Comparison of ENCODE assay signal across 16 mouse cellular contexts in genomic region chr2:179951542-179952524, GRCm38 (mm10). TPM values are rescaled to one million over a fixed set of nuclear protein-coding genes. Genes with fewer than 3 reads are reported as not detected.
A peak's percentile ranks its signal among the peaks of the same experiment; 100 is the strongest.
DNase-seq lines count a peak whose midpoint lies in the region; ATAC-seq and TF ChIP-seq lines count a peak whose summit lies in the region.
"Had no signal": no experiment of that assay in that cellular context is flagged by ENCODE, and none has a peak within 500 bp of the region (broad histone marks: within the 10 kb centered on the region; RNA-seq: fewer than 3 reads in every experiment).

No protein-coding gene starts in this region.

- no peak overlapping the region for H3K4me2 ChIP-seq in lung, embryonic 16.5 days (ENCODE audit: low read depth, low read length)
- H3K4me2 ChIP-seq in stomach, postnatal 0 days (replicated peaks; ENCODE audit: low read depth) = no peak overlapping the region
- H3K4me2 ChIP-seq: hindbrain, embryonic 15.5 days; limb, embryonic 15.5 days; neural tube, embryonic 13.5 days had no signal

- peak; percentile 36 to 59 for DNase-seq in cerebellum, postnatal 14 days
- no peak for DNase-seq in cerebellum, adult 11-12 months
- no peak for DNase-seq in lung, postnatal 14 days
- peak; percentile 43 to 57 for DNase-seq in cerebellum, postnatal 25 days
- no peak for DNase-seq in stomach, postnatal 0 days (ENCODE audit: low spot score)
- DNase-seq in layer of hippocampus, adult 8-10 months (ENCODE audit: low spot score in 2 of 2) = no peak
- no peak for DNase-seq in gastrocnemius, postnatal 10 days
- DNase-seq: adrenal gland, postnatal 10 days; forebrain, postnatal 0 days; heart, postnatal 14 days; kidney, adult 8-10 months; right cerebral cortex, postnatal 25 days had no signal

- TF ChIP-seq CTCF in stomach, postnatal 0 days (IDR thresholded peaks at IDR 0.05; ENCODE audit: low read depth) = 0 out of 2 replicates have a peak, but pooled peaks have one; percentile 10

- WGBS in lung, embryonic 16.5 days = 52% methylated on average over 14 of the region's 14 CpGs
- 52% methylated on average over 14 of the region's 14 CpGs for WGBS in stomach, postnatal 0 days

- H3K36me3 ChIP-seq in lung, embryonic 16.5 days (ENCODE audit: control insufficient read depth, insufficient read depth, low read length) = no peaks in the 10 kb centered on the region
- H3K36me3 ChIP-seq in stomach, postnatal 0 days (ENCODE audit: control insufficient read depth, insufficient read depth, low read length) = no peaks in the 10 kb centered on the region
- H3K36me3 ChIP-seq: hindbrain, embryonic 15.5 days; limb, embryonic 15.5 days; neural tube, embryonic 13.5 days had no signal

- no peaks in the 10 kb centered on the region for H3K27me3 ChIP-seq in lung, embryonic 16.5 days (ENCODE audit: control insufficient read depth, insufficient read depth, low read depth, low read length)
- H3K27me3 ChIP-seq in stomach, postnatal 0 days (ENCODE audit: control insufficient read depth, insufficient read depth, low read length) = no peaks in the 10 kb centered on the region
- H3K27me3 ChIP-seq: hindbrain, embryonic 15.5 days; limb, embryonic 15.5 days; neural tube, embryonic 13.5 days had no signal

- H3K9ac ChIP-seq in lung, embryonic 16.5 days (ENCODE audit: low read length) = no peak overlapping the region
- H3K9ac ChIP-seq in stomach, postnatal 0 days (ENCODE audit: low read length) = no peak overlapping the region
- H3K9ac ChIP-seq: forebrain, postnatal 0 days; hindbrain, embryonic 15.5 days; limb, embryonic 15.5 days; neural tube, embryonic 13.5 days had no signal

- TF ChIP-seq EP300 in stomach, postnatal 0 days (optimal IDR thresholded peaks at IDR 0.05) = no peak

- no peaks in the 10 kb centered on the region for H3K9me3 ChIP-seq in lung, embryonic 16.5 days (ENCODE audit: control insufficient read depth, low read length)
- H3K9me3 ChIP-seq in stomach, postnatal 0 days (ENCODE audit: control insufficient read depth, low read length) = no peaks in the 10 kb centered on the region
- H3K9me3 ChIP-seq: hindbrain, embryonic 15.5 days; limb, embryonic 15.5 days; neural tube, embryonic 13.5 days had no signal

- peaks cover 12% of the 10 kb centered on the region for H3K4me1 ChIP-seq in lung, embryonic 16.5 days (replicated peaks; ENCODE audit: control insufficient read depth, insufficient read depth, low read length)
- peaks cover 6% of the 10 kb centered on the region; the same call in 1 of the 2 replicates for H3K4me1 ChIP-seq in stomach, postnatal 0 days (replicated peaks; ENCODE audit: control insufficient read depth, insufficient read depth)

- no peak overlapping the region for H3K27ac ChIP-seq in lung, embryonic 16.5 days (ENCODE audit: low read length)
- no peak overlapping the region for H3K27ac ChIP-seq in stomach, postnatal 0 days (replicated peaks)
- H3K27ac ChIP-seq: hindbrain, embryonic 15.5 days; limb, embryonic 15.5 days; neural tube, embryonic 13.5 days had no signal

- ATAC-seq in lung, embryonic 16.5 days (ENCODE audit: low read depth) = 0 out of 2 replicates have a peak, but pooled peaks have one; percentile 67
- ATAC-seq in stomach, postnatal 0 days (ENCODE audit: low FRiP score, low TSS enrichment) = no peak
- ATAC-seq: forebrain, postnatal 0 days had no signal

- H3K4me3 ChIP-seq in lung, embryonic 16.5 days (ENCODE audit: low read length) = no peak overlapping the region
- no peak overlapping the region for H3K4me3 ChIP-seq in stomach, postnatal 0 days (ENCODE audit: low read depth, low read length)
- H3K4me3 ChIP-seq: hindbrain, embryonic 15.5 days; limb, embryonic 15.5 days; neural tube, embryonic 13.5 days had no signal

RNA-seq across cellular contexts. Expression of gene Taf4, which starts 24.6 kb away (rescaled TPM):
- 3.0 and 3.5 TPM in 2 replicates for polyA plus RNA-seq in lung, embryonic 16.5 days (2015; fragmentation: Nextera tagmentation; extraction: Ambion mirVana)
- polyA plus RNA-seq in stomach, postnatal 0 days (2015; fragmentation: Nextera tagmentation; extraction: Ambion mirVana) = 2.1 TPM in 2 replicates
- 10 to 100 TPM; 22.0 to 23.5 (median 22.3) TPM for total RNA-seq in layer of hippocampus, adult 8-10 months (2022)
- 10 to 100 TPM in 1 of 2 experiments, 1 to 10 TPM in 1; 9.9 to 13.3 TPM for total RNA-seq in gastrocnemius, postnatal 10 days (2021)

Comparison
In these comparisons a context has a peak if more than half of its experiments do, and no peak if none do; other contexts are left out.
1. DNase-seq: peak in cerebellum, postnatal 14 days (2 of 2) and cerebellum, postnatal 25 days (2 of 2); none in cerebellum, adult 11-12 months (single experiment), lung, postnatal 14 days (single experiment), stomach, postnatal 0 days (single experiment), layer of hippocampus, adult 8-10 months (0 of 2) and gastrocnemius, postnatal 10 days (single experiment).